Comparison of ENCODE assay signal across 21 mouse cellular contexts in genomic region chr3:139799059-139799458, GRCm38 (mm10).
"Had no signal": no experiment of that assay in that cellular context is flagged by ENCODE, and none has a peak within 500 bp of the region (broad histone marks: within the 10 kb centered on the region; RNA-seq: fewer than 3 reads in every experiment).

No protein-coding gene starts in this region.

- H3K4me1 ChIP-seq: limb, embryonic 12.5 days; limb, embryonic 15.5 days; neural tube, embryonic 12.5 days; neural tube, embryonic 15.5 days had no signal

- H3K4me2 ChIP-seq: limb, embryonic 12.5 days; limb, embryonic 15.5 days; liver, embryonic 11.5 days; lung, embryonic 14.5 days; neural tube, embryonic 12.5 days; neural tube, embryonic 15.5 days had no signal

- ATAC-seq: liver, postnatal 0 days; lung, postnatal 0 days had no signal

- H3K9me3 ChIP-seq: limb, embryonic 15.5 days; neural tube, embryonic 12.5 days; neural tube, embryonic 15.5 days had no signal

- H3K36me3 ChIP-seq: limb, embryonic 12.5 days; limb, embryonic 15.5 days; neural tube, embryonic 12.5 days; neural tube, embryonic 15.5 days had no signal

- H3K4me3 ChIP-seq: limb, embryonic 12.5 days; limb, embryonic 15.5 days; neural tube, embryonic 12.5 days; neural tube, embryonic 15.5 days had no signal

- H3K27me3 ChIP-seq: limb, embryonic 12.5 days; limb, embryonic 15.5 days; neural tube, embryonic 12.5 days; neural tube, embryonic 15.5 days had no signal

- H3K9ac ChIP-seq: limb, embryonic 12.5 days; limb, embryonic 15.5 days; liver, embryonic 14.5 days; liver, postnatal 0 days; lung, embryonic 14.5 days; neural tube, embryonic 12.5 days; neural tube, embryonic 15.5 days had no signal

- DNase-seq: kidney, adult 9 months; kidney, postnatal 14 days; kidney, postnatal 4 days; left cerebral cortex, postnatal 4 days; liver, postnatal 0 days; lung, embryonic 14.5 days; right cerebral cortex, adult 18-20 months; right cerebral cortex, postnatal 14 days; right cerebral cortex, postnatal 4 days; thymus, adult 2 months; thymus, postnatal 14 days; thymus, postnatal 4 days had no signal

- H3K27ac ChIP-seq: limb, embryonic 12.5 days; limb, embryonic 15.5 days; liver, embryonic 14.5 days; macrophage; neural tube, embryonic 12.5 days; neural tube, embryonic 15.5 days; stomach, postnatal 0 days had no signal
